In genomic region chr1:54726555-54726954, GRCm38 (mm10) we compare ENCODE assay signal across 27 mouse cellular contexts.
DNase-seq lines count a peak whose midpoint lies in the region; ATAC-seq lines count a peak whose summit lies in the region.
"Had no signal": no experiment of that assay in that cellular context is flagged by ENCODE, and none has a peak within 500 bp of the region (broad histone marks: within the 10 kb centered on the region; RNA-seq: fewer than 3 reads in every experiment).

No protein-coding gene starts in this region.

- peaks cover 12% of the 10 kb centered on the region for H3K4me1 ChIP-seq in lung, embryonic 16.5 days (replicated peaks; ENCODE audit: control insufficient read depth, insufficient read depth, low read length)
- H3K4me1 ChIP-seq: forebrain, embryonic 10.5 days; forebrain, embryonic 13.5 days; heart, embryonic 10.5 days; heart, embryonic 13.5 days had no signal

- H3K36me3 ChIP-seq in lung, embryonic 16.5 days (ENCODE audit: control insufficient read depth, insufficient read depth, low read length) = 0 out of 2 replicates have a peak, but pooled peaks cover 2% of the 10 kb centered on the region
- peaks cover 9% of the 10 kb centered on the region for H3K36me3 ChIP-seq in splenic B cell, adult 2 months (ENCODE audit: control insufficient read depth, insufficient read depth, low read length, poor library complexity, severe bottlenecking)

- no peak for DNase-seq in lung, postnatal 14 days
- DNase-seq in lung, postnatal 36 days = peak; percentile 32
- DNase-seq in lung, postnatal 4 days = no peak
- peak; percentile 11 for DNase-seq in splenic B cell, adult 2 months (ENCODE audit: low read depth, low spot score)
- DNase-seq in embryo, embryonic 9.5 days (ENCODE audit: extremely low spot score) = no peak
- DNase-seq: adrenal gland, adult 2 months; adrenal gland, postnatal 14 days; cerebellum, adult 11 months; cerebellum, adult 2 months; cerebellum, postnatal 10 days; cerebellum, postnatal 36 days; embryo, embryonic 11 days; gastrocnemius, postnatal 10 days; gastrocnemius, postnatal 36 days; heart, adult 2 months; heart, postnatal 14 days; heart, postnatal 4 days had no signal

- no peaks in the 10 kb centered on the region for H3K9me3 ChIP-seq in lung, embryonic 16.5 days (ENCODE audit: control insufficient read depth, low read length)
- H3K9me3 ChIP-seq: forebrain, embryonic 10.5 days; forebrain, embryonic 13.5 days; heart, embryonic 10.5 days; heart, embryonic 13.5 days had no signal

- peak; percentile 62; the same call in 1 of the 2 replicates for ATAC-seq in lung, embryonic 16.5 days (ENCODE audit: low read depth)
- ATAC-seq: CD4-positive, CD25-positive, alpha-beta regulatory T cell, adult 4 months; forebrain, embryonic 13.5 days; forebrain, embryonic 16.5 days; hindbrain, postnatal 0 days; Patski had no signal

- H3K27me3 ChIP-seq in lung, embryonic 16.5 days (ENCODE audit: control insufficient read depth, insufficient read depth, low read depth, low read length) = no peaks in the 10 kb centered on the region
- no peaks in the 10 kb centered on the region for H3K27me3 ChIP-seq in splenic B cell, adult 2 months (ENCODE audit: control insufficient read depth, insufficient read depth, low read length, poor library complexity, severe bottlenecking)
- H3K27me3 ChIP-seq: forebrain, embryonic 13.5 days; heart, embryonic 13.5 days; Patski had no signal

- no peak overlapping the region for H3K9ac ChIP-seq in lung, embryonic 16.5 days (ENCODE audit: low read length)
- H3K9ac ChIP-seq: forebrain, embryonic 13.5 days; heart, embryonic 13.5 days; hindbrain, embryonic 14.5 days had no signal

- H3K4me2 ChIP-seq in lung, embryonic 16.5 days (ENCODE audit: low read depth, low read length) = no peak overlapping the region
- H3K4me2 ChIP-seq: forebrain, embryonic 13.5 days; heart, embryonic 13.5 days; hindbrain, embryonic 14.5 days had no signal

- no peak overlapping the region for H3K27ac ChIP-seq in lung, embryonic 16.5 days (ENCODE audit: low read length)
- H3K27ac ChIP-seq: forebrain, embryonic 10.5 days; forebrain, embryonic 13.5 days; heart, adult 2 months; heart, embryonic 10.5 days; heart, embryonic 13.5 days; hindbrain, embryonic 14.5 days; hindbrain, postnatal 0 days had no signal

- WGBS in lung, embryonic 16.5 days = 43% methylated on average over 2 of the region's 2 CpGs

- no peak overlapping the region for H3K4me3 ChIP-seq in lung, embryonic 16.5 days (ENCODE audit: low read length)
- H3K4me3 ChIP-seq: forebrain, embryonic 10.5 days; forebrain, embryonic 13.5 days; heart, adult 2 months; heart, embryonic 10.5 days; heart, embryonic 13.5 days had no signal

Comparison
In these comparisons a context has a peak if more than half of its experiments do, and no peak if none do; other contexts are left out.
1. DNase-seq: peak in lung, postnatal 36 days (single experiment) and splenic B cell, adult 2 months (single experiment); none in lung, postnatal 14 days (single experiment), lung, postnatal 4 days (0 of 2) and embryo, embryonic 9.5 days (single experiment).